Mouse (Mus musculus) heart, adult 2 months (tissue): ENCODE results near the gene Plod2. TPM values are rescaled to one million over a fixed set of nuclear protein-coding genes. Genes with fewer than 3 reads are reported as not detected.

Experiments used
- DNase-seq, 2 experiments: peaks; one replicate each; pipeline ENCODE4 v3.0.0; 2021
- H3K27ac ChIP-seq: fragments of 200-600 bp; 2 replicates; pipeline ENCODE4 v1.8.1; 2022
- H3K27me3 ChIP-seq: fragments of 200-500 bp; 2 replicates; pipeline ENCODE4 v1.6.1; 2012; ENCODE audit warnings: mild to moderate bottlenecking, low read length, inconsistent platforms, mixed read lengths; ENCODE audit not compliant: control insufficient read depth, insufficient read depth
- H3K36me3 ChIP-seq: fragments of 200-500 bp; 2 replicates; pipeline ENCODE4 v1.6.1; 2012; ENCODE audit warnings: low read length, inconsistent platforms; ENCODE audit not compliant: control insufficient read depth, insufficient read depth
- H3K4me1 ChIP-seq: fragments of 200-500 bp; 2 replicates; pipeline ENCODE4 v1.6.1; 2011; ENCODE audit warnings: low read length; ENCODE audit not compliant: control insufficient read depth, insufficient read depth
- H3K4me3 ChIP-seq: fragments of 200-600 bp; 2 replicates; pipeline ENCODE4 v1.8.1; 2022
- H3K79me2 ChIP-seq: fragments of 200-500 bp; replicated peaks from 2 replicates; pipeline ENCODE4 v1.6.1; 2012; ENCODE audit warnings: mild to moderate bottlenecking, inconsistent platforms, low read length, moderate library complexity, mixed read lengths; ENCODE audit not compliant: control insufficient read depth, insufficient read depth
- H3K9ac ChIP-seq: fragments of 200-500 bp; 2 replicates; pipeline ENCODE4 v1.6.1; 2012; ENCODE audit warnings: low read depth, mild to moderate bottlenecking, control low read depth, inconsistent platforms, low read length, mixed read lengths
- CTCF ChIP-seq: fragments of 200-600 bp; IDR thresholded peaks from 2 replicates; pipeline ENCODE4 v1.8.1; 2022; ENCODE audit warnings: antibody characterized with exemption, mild to moderate bottlenecking, moderate library complexity
- EP300 ChIP-seq: fragments of 200-500 bp; IDR thresholded peaks from 2 replicates; pipeline ENCODE4 v1.6.1; 2011; ENCODE audit warnings: low read depth, low read length, control low read depth; ENCODE audit not compliant: insufficient read depth
- POLR2A ChIP-seq: fragments of 200-500 bp; IDR thresholded peaks from 2 replicates; pipeline ENCODE4 v1.6.1; 2011; ENCODE audit warnings: mild to moderate bottlenecking, low read depth, low read length, control low read depth; ENCODE audit not compliant: insufficient read depth
- WGBS: fragments of 180-500 bp; shearing (Covaris S2); methylation state at CpG from one replicate; pipeline ENCODE4 v1.1.7; 2018; 5-methylcytosine and 5-hydroxymethylcytosine counted together
- intact Hi-C: fragments of 180-260 bp; cut with DNase I; formaldehyde crosslinking; loops from one replicate; pipeline ENCODE4 v1.15.1; 2025
- polyA plus RNA-seq: library from polyadenylated mRNA; depleted of rRNA; stranded (reverse); fragments of >200 nt; gene quantifications from 2 replicates; pipeline ENCODE4 v1.2.3, GENCODE M21; 2012
- total RNA-seq, 2 experiments: library from RNA; stranded (reverse); gene quantifications; 2 replicates each; pipeline ENCODE4 v1.2.3; 2021

The Plod2 gene
- total and polyA plus RNA-seq, 3 experiments, result 7.7 to 18.9 (median 15.8) TPM

DNA sequence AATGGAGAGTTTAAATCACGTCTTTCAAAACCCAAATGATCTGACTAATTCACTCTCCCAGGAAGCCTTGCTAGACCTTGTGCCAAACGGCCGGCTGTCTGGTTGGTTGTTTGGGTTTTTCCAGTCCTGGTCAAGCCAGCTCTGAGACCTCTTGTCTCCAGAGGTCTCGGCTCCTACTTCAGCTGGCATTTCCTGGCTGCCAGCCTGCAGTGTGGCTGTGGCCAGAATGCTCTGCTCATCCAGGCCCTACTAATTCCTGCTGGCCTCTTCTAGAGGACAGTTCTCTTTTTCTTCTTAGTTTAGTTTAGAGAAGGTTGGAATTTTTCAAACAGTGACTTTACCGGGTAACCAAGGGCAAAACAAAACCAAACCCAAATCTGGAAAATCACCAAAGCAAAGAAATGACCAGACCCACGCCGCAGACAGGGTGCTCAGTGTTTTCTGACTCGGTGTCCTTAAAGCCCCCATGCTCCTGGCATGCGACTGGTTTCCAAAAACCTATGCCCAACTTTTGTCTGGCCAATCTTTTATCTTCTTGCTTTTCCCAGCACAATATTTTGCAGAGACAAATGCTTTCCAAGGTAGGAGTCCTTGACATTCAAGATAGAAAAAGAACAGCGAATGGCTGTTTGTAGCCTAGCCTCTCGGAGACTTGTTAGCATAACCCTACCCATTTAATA, 7.9 kb downstream of the Plod2 start:
- Histone ChIP-seq H3K79me2 (no peaks in the 10 kb centered on the region; the same call in 1 of the 2 replicates), H3K4me1 (peaks cover 10% of the 10 kb centered on the region), H3K9ac (no peak overlapping the region), H3K27me3 (no peaks in the 10 kb centered on the region), H3K4me3 (no peak overlapping the region), H3K27ac (peak overlapping the region; percentile 51), H3K36me3 (peaks cover 9% of the 10 kb centered on the region)
- TF ChIP-seq EP300 (no peak), CTCF (no peak), POLR2A (no peak)
- peak; percentile 69 to 70 for DNase-seq
- intact Hi-C loops, result loop anchor here (2.0 to 10.0 kb wide), 2 partner anchors 13 to 275 kb away; partner anchors contain the start of gene Plscr2
- 50% methylated on average over 11 of the region's 11 CpGs for WGBS

DNA sequence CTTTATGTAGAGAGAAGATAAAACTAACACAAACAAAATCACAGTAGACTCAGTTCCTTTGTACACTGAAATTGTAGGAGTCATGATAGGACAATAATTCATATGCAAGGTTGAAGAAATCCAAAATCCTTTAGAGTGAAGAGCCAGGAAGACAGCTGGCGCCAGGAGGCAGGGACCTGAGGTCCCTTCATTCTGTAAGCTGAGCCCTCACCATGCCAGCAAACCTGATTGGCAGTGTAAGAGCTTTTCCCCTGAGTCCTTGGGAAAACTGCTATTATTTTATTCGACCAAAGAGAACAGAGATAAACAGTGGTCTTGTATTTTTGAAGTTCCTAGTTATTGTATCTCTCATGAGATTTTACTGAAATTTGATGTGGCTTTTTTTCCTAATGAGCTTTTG, 9.0 kb downstream of the Plod2 start:
- H3K9ac ChIP-seq, result no peak overlapping the region
- no peak overlapping the region for H3K27ac ChIP-seq
- peaks cover 10% of the 10 kb centered on the region for H3K4me1 ChIP-seq
- H3K79me2 ChIP-seq, result no peaks in the 10 kb centered on the region; the same call in 1 of the 2 replicates
- no peaks in the 10 kb centered on the region for H3K27me3 ChIP-seq
- no peak for DNase-seq
- WGBS, result 60% methylated on average over 2 of the region's 2 CpGs
- H3K4me3 ChIP-seq, result no peak overlapping the region
- TF ChIP-seq CTCF (no peak), POLR2A (no peak), EP300 (no peak)
- H3K36me3 ChIP-seq, result peaks cover 5% of the 10 kb centered on the region
- intact Hi-C loops, result no loop called here

DNA sequence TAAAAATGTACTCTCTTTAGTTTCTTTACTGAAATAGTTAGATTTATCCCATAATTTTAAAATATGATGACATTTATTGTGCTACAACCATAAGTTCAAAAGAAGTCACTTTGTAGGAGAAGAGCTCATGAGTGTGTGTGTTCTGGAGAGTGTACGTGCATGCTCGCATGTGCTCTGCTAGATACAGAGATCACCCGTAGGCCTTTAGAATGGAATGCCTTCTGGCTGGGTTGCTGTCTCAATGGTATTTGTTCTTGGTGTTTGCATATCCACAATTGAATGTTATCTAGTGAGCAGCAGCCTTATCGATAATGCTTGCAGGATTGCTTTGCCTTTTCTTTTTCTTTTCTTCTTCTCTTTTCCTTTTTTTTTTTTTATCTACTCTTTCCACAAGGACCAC, 9.6 kb downstream of the Plod2 start:
- intact Hi-C loops, result no loop called here
- H3K4me1 ChIP-seq, result peaks cover 10% of the 10 kb centered on the region
- H3K27ac ChIP-seq, result no peak overlapping the region
- TF ChIP-seq POLR2A (no peak), EP300 (no peak), CTCF (no peak)
- WGBS, result 72% methylated on average over 4 of the region's 4 CpGs
- no peaks in the 10 kb centered on the region for H3K27me3 ChIP-seq
- H3K9ac ChIP-seq, result no peak overlapping the region
- H3K79me2 ChIP-seq, result no peaks in the 10 kb centered on the region; the same call in 1 of the 2 replicates
- peaks cover 5% of the 10 kb centered on the region for H3K36me3 ChIP-seq
- no peak for DNase-seq
- no peak overlapping the region for H3K4me3 ChIP-seq

DNA sequence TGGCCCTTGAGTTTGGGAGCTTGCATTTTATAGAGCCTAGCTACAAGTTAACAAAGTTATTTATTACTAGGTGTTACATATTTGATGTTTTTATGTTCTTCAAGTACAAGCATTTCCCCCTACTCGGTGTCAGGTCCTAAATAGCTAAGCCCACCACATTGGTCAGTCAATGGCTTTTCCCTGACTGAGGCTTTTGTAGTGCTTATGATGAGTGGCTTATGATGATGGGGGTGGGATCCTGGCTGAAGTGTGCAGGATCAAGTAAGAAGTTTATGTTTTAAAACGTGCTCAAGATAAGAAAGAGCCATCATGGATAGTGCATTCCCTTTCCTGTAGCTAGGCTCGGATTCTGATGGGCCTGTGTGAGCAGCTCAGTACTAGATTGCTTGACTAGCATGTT, 10.7 kb downstream of the Plod2 start:
- DNase-seq, result no peak
- Histone ChIP-seq H3K4me3 (no peak overlapping the region), H3K36me3 (peaks cover 5% of the 10 kb centered on the region), H3K4me1 (peaks cover 10% of the 10 kb centered on the region), H3K79me2 (no peaks in the 10 kb centered on the region; the same call in 1 of the 2 replicates), H3K27ac (no peak overlapping the region), H3K27me3 (no peaks in the 10 kb centered on the region), H3K9ac (no peak overlapping the region)
- no peak for TF ChIP-seq CTCF
- no peak for TF ChIP-seq POLR2A
- no peak for TF ChIP-seq EP300
- intact Hi-C loops, result no loop called here
- WGBS, result 63% methylated on average over 3 of the region's 3 CpGs

DNA sequence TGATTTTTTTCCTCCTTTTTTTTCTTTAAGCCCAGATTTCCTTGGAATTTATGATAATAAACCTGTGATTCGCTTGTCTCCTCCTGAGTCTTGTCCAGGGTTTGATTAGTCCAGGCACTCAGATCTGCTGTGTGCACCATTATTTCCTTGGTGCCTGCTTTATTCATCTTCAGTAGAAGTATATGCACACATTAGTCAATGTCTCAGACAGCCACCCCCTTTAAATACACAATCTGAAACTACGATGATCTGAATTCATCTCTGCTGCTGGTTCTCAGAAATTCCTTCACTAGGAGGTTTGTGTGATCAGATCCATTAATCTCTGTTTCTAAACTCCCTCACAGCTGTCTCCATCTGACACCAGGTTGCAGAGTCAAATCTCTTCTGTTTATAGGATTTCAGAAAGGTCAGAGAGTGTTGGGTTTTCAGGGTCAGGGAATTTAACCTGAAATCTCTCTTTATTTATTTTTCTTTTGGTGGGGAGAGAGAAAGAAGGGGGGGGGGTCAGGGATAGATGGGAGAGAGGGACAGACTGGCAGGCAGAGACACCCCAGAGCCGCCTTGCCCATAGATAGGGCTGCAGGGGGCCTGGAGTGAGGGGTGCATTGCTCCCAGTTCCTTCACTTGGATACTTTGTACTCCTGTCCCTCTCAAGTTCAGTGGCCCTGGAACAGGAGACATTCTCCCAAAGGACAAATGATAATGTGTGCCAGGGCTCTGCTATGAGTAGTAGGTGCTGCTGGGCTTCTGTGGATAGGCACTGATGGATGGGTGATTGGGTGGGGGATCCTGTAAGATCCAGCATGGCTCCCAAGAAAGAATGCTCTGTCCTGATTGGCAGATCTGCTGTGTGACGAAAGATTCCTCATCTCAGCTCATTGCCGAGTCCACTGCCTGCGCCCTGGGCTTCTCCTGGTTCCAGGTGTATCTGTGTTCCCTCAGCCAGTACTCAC, 13.3 kb downstream of the Plod2 start:
- Histone ChIP-seq H3K4me3 (no peak overlapping the region), H3K4me1 (peaks cover 6% of the 10 kb centered on the region; the same call in 1 of the 2 replicates), H3K9ac (no peak overlapping the region), H3K36me3 (peaks cover 3% of the 10 kb centered on the region; the same call in 1 of the 2 replicates), H3K27ac (no peak overlapping the region), H3K27me3 (no peaks in the 10 kb centered on the region), H3K79me2 (no peaks in the 10 kb centered on the region; the same call in none of the 2 replicates)
- no peak for DNase-seq
- WGBS, result 89% methylated on average over 6 of the region's 6 CpGs
- TF ChIP-seq CTCF, result no peak
- TF ChIP-seq EP300, result no peak
- no peak for TF ChIP-seq POLR2A
- intact Hi-C loops, result no loop called here
